Comparison of ENCODE assay signal across 26 mouse cellular contexts in genomic region chr1:175580346-175580745, GRCm38 (mm10). TPM values are rescaled to one million over a fixed set of nuclear protein-coding genes. Genes with fewer than 3 reads are reported as not detected.
DNase-seq lines count a peak whose midpoint lies in the region; ATAC-seq and TF ChIP-seq lines count a peak whose summit lies in the region.
"Had no signal": no experiment of that assay in that cellular context is flagged by ENCODE, and none has a peak within 500 bp of the region (broad histone marks: within the 10 kb centered on the region; RNA-seq: fewer than 3 reads in every experiment).

No protein-coding gene starts in this region.

- no peaks in the 10 kb centered on the region for H3K27me3 ChIP-seq in cerebellum, adult 2 months (ENCODE audit: control insufficient read depth, insufficient read depth, low read length)
- no peaks in the 10 kb centered on the region for H3K27me3 ChIP-seq in hindbrain, postnatal 0 days (ENCODE audit: insufficient read depth, low read length)
- H3K27me3 ChIP-seq: embryonic facial prominence, embryonic 12.5 days; forebrain, embryonic 13.5 days; heart, embryonic 12.5 days; hindbrain, embryonic 13.5 days; lung, embryonic 15.5 days; neural tube, embryonic 15.5 days had no signal

- 55% methylated on average over 7 of the region's 7 CpGs for whole genome bisulfite sequencing in cerebellum, adult 2 months
- WGBS in hindbrain, postnatal 0 days = 87% methylated on average over 7 of the region's 7 CpGs

- peaks cover 7% of the 10 kb centered on the region for H3K4me1 ChIP-seq in cerebellum, adult 2 months (ENCODE audit: control insufficient read depth, insufficient read depth, low read length)
- H3K4me1 ChIP-seq in hindbrain, postnatal 0 days (ENCODE audit: insufficient read depth, low read length) = no peaks in the 10 kb centered on the region
- H3K4me1 ChIP-seq: embryonic facial prominence, embryonic 12.5 days; forebrain, embryonic 13.5 days; heart, embryonic 12.5 days; hindbrain, embryonic 13.5 days; lung, embryonic 15.5 days had no signal

- H3K4me3 ChIP-seq in cerebellum, adult 2 months (replicated peaks; ENCODE audit: insufficient read depth, low read depth, low read length) = no peak overlapping the region
- no peak overlapping the region for H3K4me3 ChIP-seq in hindbrain, postnatal 0 days (ENCODE audit: low read length)
- H3K4me3 ChIP-seq: embryonic facial prominence, embryonic 12.5 days; erythroblast, embryonic 14.5 days; forebrain, embryonic 13.5 days; gastrocnemius, adult 2 months; heart, embryonic 12.5 days; hindbrain, embryonic 13.5 days; lung, embryonic 15.5 days; neural tube, embryonic 15.5 days had no signal

- DNase-seq in frontal cortex, adult 2 months (ENCODE audit: extremely low spot score in 1 of 2, low spot score in 1 of 2) = peak; percentile 14 to 37
- DNase-seq in frontal cortex, postnatal 25 days (ENCODE audit: low spot score in 2 of 2) = no peak
- peak; percentile 16 to 33 for DNase-seq in left cerebral cortex, postnatal 36 days (ENCODE audit: low spot score in 2 of 2)
- no peak for DNase-seq in left cerebral cortex, postnatal 14 days (ENCODE audit: low spot score in 2 of 2)
- peak; percentile 29 to 54 for DNase-seq in cerebellum, adult 2 months
- DNase-seq in cerebellum, postnatal 36 days = peak; percentile 8 to 17
- no peak for DNase-seq in ovary, postnatal 36 days (ENCODE audit: low spot score)
- no peak for DNase-seq in hindbrain, postnatal 0 days (ENCODE audit: low spot score)
- DNase-seq: adrenal gland, postnatal 14 days; gastrocnemius, adult 2 months; heart, postnatal 14 days; kidney, adult 8-10 months; lung, postnatal 4 days; spleen, adult 18-20 months; thymus, adult 18-20 months had no signal

- H3K27ac ChIP-seq in cerebellum, adult 2 months (ENCODE audit: insufficient read depth, low read length) = no peak overlapping the region
- no peak overlapping the region for H3K27ac ChIP-seq in hindbrain, postnatal 0 days
- H3K27ac ChIP-seq: embryonic facial prominence, embryonic 12.5 days; forebrain, embryonic 13.5 days; gastrocnemius, adult 2 months; hindbrain, embryonic 13.5 days; liver, embryonic 14.5 days; lung, embryonic 15.5 days; neural tube, embryonic 15.5 days had no signal

- no peak overlapping the region for H3K4me2 ChIP-seq in hindbrain, postnatal 0 days (ENCODE audit: low read depth, low read length)
- H3K4me2 ChIP-seq: embryonic facial prominence, embryonic 12.5 days; forebrain, embryonic 13.5 days; heart, embryonic 12.5 days; hindbrain, embryonic 13.5 days; lung, embryonic 15.5 days; neural tube, embryonic 15.5 days had no signal

- no peak for ATAC-seq in hindbrain, postnatal 0 days
- ATAC-seq: activated CD4-positive, CD25-positive, alpha-beta regulatory T cell, adult 4 months; midbrain, embryonic 16.5 days had no signal

- no peak for TF ChIP-seq CTCF in cerebellum, adult 2 months (IDR thresholded peaks at IDR 0.05; ENCODE audit: borderline replicate concordance, insufficient read depth, low read depth, low read length)
- TF ChIP-seq CTCF in hindbrain, postnatal 0 days (IDR thresholded peaks at IDR 0.05; ENCODE audit: low read depth) = no peak

- no peak overlapping the region for H3K9ac ChIP-seq in hindbrain, postnatal 0 days (replicated peaks; ENCODE audit: low read length)
- H3K9ac ChIP-seq: embryonic facial prominence, embryonic 12.5 days; forebrain, embryonic 13.5 days; heart, embryonic 12.5 days; hindbrain, embryonic 13.5 days; liver, embryonic 14.5 days; lung, embryonic 15.5 days; neural tube, embryonic 15.5 days had no signal

- TF ChIP-seq POLR2A in cerebellum, adult 2 months (IDR thresholded peaks at IDR 0.05; ENCODE audit: borderline replicate concordance, insufficient read depth, low read length) = no peak

- intact Hi-C loops in left cerebral cortex, postnatal 36 days (cut with DNase I) = no loop called here
- intact Hi-C loops in left cerebral cortex, postnatal 14 days (cut with DNase I) = no loop called here

- H3K36me3 ChIP-seq in hindbrain, postnatal 0 days (ENCODE audit: insufficient read depth, low read length) = no peaks in the 10 kb centered on the region
- H3K36me3 ChIP-seq: embryonic facial prominence, embryonic 12.5 days; G1E; heart, embryonic 12.5 days; hindbrain, embryonic 13.5 days; lung, embryonic 15.5 days; neural tube, embryonic 15.5 days had no signal

- no peaks in the 10 kb centered on the region for H3K9me3 ChIP-seq in hindbrain, postnatal 0 days (ENCODE audit: low read length)
- H3K9me3 ChIP-seq: embryonic facial prominence, embryonic 12.5 days; forebrain, embryonic 13.5 days; G1E; heart, embryonic 12.5 days; hindbrain, embryonic 13.5 days; lung, embryonic 15.5 days; neural tube, embryonic 15.5 days had no signal

RNA-seq across cellular contexts. Expression of gene Kmo, which starts 39.8 kb away (rescaled TPM):
- 0.13 and 0.16 TPM in 2 replicates for polyA plus RNA-seq in frontal cortex, adult 2 months (2012; rRNA removed)
- total RNA-seq in left cerebral cortex, postnatal 36 days (2021) = under 1 TPM in 1 of 2 experiments, not detected in 1; 0.39 TPM
- not detected for total RNA-seq in left cerebral cortex, postnatal 14 days (2021)
- 0.14 and 0.20 TPM in 2 replicates for polyA plus RNA-seq in cerebellum, adult 2 months (2012; rRNA removed)
- 0.21 TPM in 1 of 2 replicates, not detected in the other for total RNA-seq in hindbrain, postnatal 0 days (2014; rRNA removed)
- 0.08 and 0.13 TPM in 2 replicates for polyA plus RNA-seq in hindbrain, postnatal 0 days (2015; fragmentation: Nextera tagmentation; extraction: Ambion mirVana)
- total RNA-seq: G1E had no signal
- polyA plus RNA-seq: erythroblast, embryonic 14.5 days; forebrain, embryonic 13.5 days; G1E; midbrain, embryonic 16.5 days had no signal

RNA-seq across cellular contexts. Expression of gene Fh1, which starts 45.1 kb away (rescaled TPM):
- 102 and 108 TPM in 2 replicates for polyA plus RNA-seq in frontal cortex, adult 2 months (2012; rRNA removed)
- 10 to 100 TPM; 73.1 to 79.9 TPM for total RNA-seq in left cerebral cortex, postnatal 36 days (2021)
- total RNA-seq in left cerebral cortex, postnatal 14 days (2021) = 10 to 100 TPM; 76.5 to 90.3 TPM
- 129 and 142 TPM in 2 replicates for polyA plus RNA-seq in cerebellum, adult 2 months (2012; rRNA removed)
- 59.2 and 67.8 TPM in 2 replicates for total RNA-seq in hindbrain, postnatal 0 days (2014; rRNA removed)
- polyA plus RNA-seq in hindbrain, postnatal 0 days (2015; fragmentation: Nextera tagmentation; extraction: Ambion mirVana) = 113 and 114 TPM in 2 replicates

Comparison
In these comparisons a context has a peak if more than half of its experiments do, and no peak if none do; other contexts are left out.
1. DNase-seq: peak in frontal cortex, adult 2 months (2 of 2), left cerebral cortex, postnatal 36 days (2 of 2), cerebellum, adult 2 months (2 of 2) and cerebellum, postnatal 36 days (2 of 2); none in frontal cortex, postnatal 25 days (0 of 2), left cerebral cortex, postnatal 14 days (0 of 2), ovary, postnatal 36 days (single experiment) and hindbrain, postnatal 0 days (single experiment).